Mouse (Mus musculus) ES-Bruce4 (cell line): Measurements from ENCODE around the gene Rab27a.

ENCODE experiments used
- CTCF ChIP-seq: IDR thresholded peaks from one replicate; pipeline ENCODE4 v1.8.1; 2011; ENCODE audit warnings: low read depth, low read length
- EP300 ChIP-seq: IDR thresholded peaks from 2 replicates; pipeline ENCODE4 v1.6.1; 2011; ENCODE audit warnings: low read depth, low read length; ENCODE audit not compliant: insufficient read depth

DNA sequence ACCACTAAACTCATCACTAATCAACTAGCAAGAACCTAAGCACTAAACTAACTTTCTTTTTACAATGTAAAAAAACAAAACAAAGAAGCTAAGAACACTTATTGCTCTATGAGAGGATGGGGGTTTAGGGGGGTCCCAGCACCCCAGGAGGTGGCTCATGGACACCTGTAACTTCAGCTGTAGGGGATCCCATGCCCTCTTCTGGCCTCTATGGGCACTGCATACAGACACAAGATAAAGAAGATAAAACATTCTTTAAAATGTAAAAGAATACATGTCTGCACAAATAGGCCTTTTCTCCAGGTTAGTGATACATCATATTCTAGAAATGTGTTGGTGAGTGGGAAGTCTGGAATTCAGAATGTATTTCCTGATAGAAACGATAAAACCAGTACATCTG is 11.2 kb upstream of the Rab27a start:
- TF ChIP-seq CTCF (no peak), EP300 (no peak)
